In genomic region chr17:5004706-5005105, GRCm38 (mm10) we compare ENCODE assay signal across 15 mouse cellular contexts. TPM values are rescaled to one million over a fixed set of nuclear protein-coding genes. Genes with fewer than 3 reads are reported as not detected.
A peak's percentile ranks its signal among the peaks of the same experiment; 100 is the strongest.
DNase-seq lines count a peak whose midpoint lies in the region; ATAC-seq and TF ChIP-seq lines count a peak whose summit lies in the region.
"Had no signal": no experiment of that assay in that cellular context is flagged by ENCODE, and none has a peak within 500 bp of the region (broad histone marks: within the 10 kb centered on the region; RNA-seq: fewer than 3 reads in every experiment).

No protein-coding gene starts in this region.

- no peak overlapping the region for H3K4me3 ChIP-seq in intestine, embryonic 16.5 days (ENCODE audit: low read length)
- H3K4me3 ChIP-seq in intestine, embryonic 15.5 days (replicated peaks): no peak overlapping the region
- H3K4me3 ChIP-seq in midbrain, embryonic 13.5 days (replicated peaks): no peak overlapping the region
- H3K4me3 ChIP-seq in midbrain, embryonic 16.5 days (ENCODE audit: low read depth, low read length): no peak overlapping the region
- H3K4me3 ChIP-seq in hindbrain, embryonic 14.5 days (replicated peaks; ENCODE audit: low read length): no peak overlapping the region
- no peak overlapping the region for H3K4me3 ChIP-seq in stomach, postnatal 0 days (ENCODE audit: low read depth, low read length)
- H3K4me3 ChIP-seq: erythroblast, embryonic 14.5 days; limb, embryonic 15.5 days had no signal

- H3K36me3 ChIP-seq in intestine, embryonic 16.5 days (ENCODE audit: control insufficient read depth, insufficient read depth, low read length): no peaks in the 10 kb centered on the region
- no peaks in the 10 kb centered on the region for H3K36me3 ChIP-seq in intestine, embryonic 15.5 days
- H3K36me3 ChIP-seq in midbrain, embryonic 13.5 days: no peaks in the 10 kb centered on the region
- no peaks in the 10 kb centered on the region for H3K36me3 ChIP-seq in midbrain, embryonic 16.5 days (ENCODE audit: control insufficient read depth, insufficient read depth, low read length)
- H3K36me3 ChIP-seq in hindbrain, embryonic 14.5 days (replicated peaks; ENCODE audit: control insufficient read depth, insufficient read depth): no peaks in the 10 kb centered on the region
- H3K36me3 ChIP-seq in stomach, postnatal 0 days (ENCODE audit: control insufficient read depth, insufficient read depth, low read length): no peaks in the 10 kb centered on the region
- H3K36me3 ChIP-seq: limb, embryonic 15.5 days had no signal

- peak overlapping the region; percentile 19; the same call in 1 of the 2 replicates for H3K9ac ChIP-seq in intestine, embryonic 16.5 days (ENCODE audit: low read depth, low read length)
- no peak overlapping the region for H3K9ac ChIP-seq in intestine, embryonic 15.5 days
- no peak overlapping the region for H3K9ac ChIP-seq in midbrain, embryonic 13.5 days (replicated peaks)
- no peak overlapping the region for H3K9ac ChIP-seq in midbrain, embryonic 16.5 days (ENCODE audit: low read depth, low read length)
- H3K9ac ChIP-seq in hindbrain, embryonic 14.5 days: no peak overlapping the region
- H3K9ac ChIP-seq in stomach, postnatal 0 days (ENCODE audit: low read length): 0 out of 2 replicates have a peak overlapping the region, but pooled peaks have one; percentile 18
- H3K9ac ChIP-seq: limb, embryonic 15.5 days had no signal

- no peak for TF ChIP-seq CTCF in stomach, postnatal 0 days (IDR thresholded peaks at IDR 0.05; ENCODE audit: low read depth)

- H3K4me2 ChIP-seq in intestine, embryonic 16.5 days (ENCODE audit: low read depth, low read length): no peak overlapping the region
- H3K4me2 ChIP-seq in intestine, embryonic 15.5 days (replicated peaks): no peak overlapping the region
- 0 out of 2 replicates have a peak overlapping the region, but pooled peaks have one; percentile 4 for H3K4me2 ChIP-seq in midbrain, embryonic 13.5 days (replicated peaks)
- H3K4me2 ChIP-seq in midbrain, embryonic 16.5 days (ENCODE audit: low read length): no peak overlapping the region
- H3K4me2 ChIP-seq in hindbrain, embryonic 14.5 days (replicated peaks): peak overlapping the region; percentile 12; the same call in 1 of the 2 replicates
- no peak overlapping the region; the same call in 1 of the 2 replicates for H3K4me2 ChIP-seq in stomach, postnatal 0 days (replicated peaks; ENCODE audit: low read depth)
- H3K4me2 ChIP-seq: limb, embryonic 15.5 days had no signal

- H3K9me3 ChIP-seq in intestine, embryonic 16.5 days (ENCODE audit: control insufficient read depth, low read length): no peaks in the 10 kb centered on the region
- H3K9me3 ChIP-seq in intestine, embryonic 15.5 days: no peaks in the 10 kb centered on the region
- no peaks in the 10 kb centered on the region for H3K9me3 ChIP-seq in midbrain, embryonic 13.5 days
- H3K9me3 ChIP-seq in midbrain, embryonic 16.5 days (replicated peaks; ENCODE audit: control insufficient read depth, low read length, poor library complexity, severe bottlenecking): no peaks in the 10 kb centered on the region
- no peaks in the 10 kb centered on the region for H3K9me3 ChIP-seq in hindbrain, embryonic 14.5 days (ENCODE audit: control insufficient read depth, low read length)
- no peaks in the 10 kb centered on the region for H3K9me3 ChIP-seq in stomach, postnatal 0 days (ENCODE audit: control insufficient read depth, low read length)
- H3K9me3 ChIP-seq: limb, embryonic 15.5 days had no signal

- no peak for DNase-seq in hindbrain, embryonic 14.5 days (ENCODE audit: low spot score)
- no peak for DNase-seq in stomach, postnatal 0 days (ENCODE audit: low spot score)
- DNase-seq in cerebellum, postnatal 10 days: no peak
- DNase-seq: cerebellum, adult 8-10 months; heart, postnatal 10 days; kidney, postnatal 4 days; midbrain, embryonic 14.5 days had no signal

- peaks cover 85% of the 10 kb centered on the region for H3K4me1 ChIP-seq in intestine, embryonic 16.5 days (ENCODE audit: control insufficient read depth, insufficient read depth, low read length)
- H3K4me1 ChIP-seq in intestine, embryonic 15.5 days (replicated peaks): peaks cover 74% of the 10 kb centered on the region
- peaks cover 97% of the 10 kb centered on the region for H3K4me1 ChIP-seq in midbrain, embryonic 13.5 days (replicated peaks)
- peaks cover 91% of the 10 kb centered on the region for H3K4me1 ChIP-seq in midbrain, embryonic 16.5 days (ENCODE audit: control insufficient read depth, insufficient read depth, low read length)
- H3K4me1 ChIP-seq in hindbrain, embryonic 14.5 days (replicated peaks; ENCODE audit: control insufficient read depth, insufficient read depth, low read length): peaks cover 94% of the 10 kb centered on the region
- H3K4me1 ChIP-seq in stomach, postnatal 0 days (replicated peaks; ENCODE audit: control insufficient read depth, insufficient read depth): peaks cover 28% of the 10 kb centered on the region

- no peak for TF ChIP-seq EP300 in stomach, postnatal 0 days (optimal IDR thresholded peaks at IDR 0.05)

- no peak overlapping the region for H3K27ac ChIP-seq in intestine, embryonic 16.5 days (ENCODE audit: low read length)
- no peak overlapping the region for H3K27ac ChIP-seq in intestine, embryonic 15.5 days
- no peak overlapping the region for H3K27ac ChIP-seq in midbrain, embryonic 13.5 days
- no peak overlapping the region for H3K27ac ChIP-seq in midbrain, embryonic 16.5 days (ENCODE audit: low read length)
- no peak overlapping the region for H3K27ac ChIP-seq in hindbrain, embryonic 14.5 days
- H3K27ac ChIP-seq in stomach, postnatal 0 days (replicated peaks): 0 out of 2 replicates have a peak overlapping the region, but pooled peaks have one; percentile 24
- H3K27ac ChIP-seq: limb, embryonic 15.5 days had no signal

- no peaks in the 10 kb centered on the region for H3K27me3 ChIP-seq in intestine, embryonic 16.5 days (replicated peaks; ENCODE audit: control insufficient read depth, insufficient read depth, low read length)
- H3K27me3 ChIP-seq in intestine, embryonic 15.5 days (replicated peaks): no peaks in the 10 kb centered on the region
- peaks cover 3% of the 10 kb centered on the region; the same call in 1 of the 2 replicates for H3K27me3 ChIP-seq in midbrain, embryonic 13.5 days
- no peaks in the 10 kb centered on the region for H3K27me3 ChIP-seq in midbrain, embryonic 16.5 days (ENCODE audit: control insufficient read depth, insufficient read depth, low read depth, low read length)
- no peaks in the 10 kb centered on the region for H3K27me3 ChIP-seq in hindbrain, embryonic 14.5 days (ENCODE audit: control insufficient read depth, insufficient read depth, low read length)
- no peaks in the 10 kb centered on the region for H3K27me3 ChIP-seq in stomach, postnatal 0 days (ENCODE audit: control insufficient read depth, insufficient read depth, low read length)
- H3K27me3 ChIP-seq: limb, embryonic 15.5 days; Patski had no signal

- no peak for ATAC-seq in intestine, embryonic 16.5 days
- ATAC-seq in intestine, embryonic 15.5 days: no peak
- no peak for ATAC-seq in midbrain, embryonic 13.5 days
- no peak for ATAC-seq in midbrain, embryonic 16.5 days
- no peak for ATAC-seq in hindbrain, embryonic 14.5 days (ENCODE audit: low FRiP score)
- ATAC-seq in stomach, postnatal 0 days (ENCODE audit: low FRiP score, low TSS enrichment): no peak
- ATAC-seq: intestine, postnatal 0 days; Patski had no signal

- WGBS in intestine, embryonic 16.5 days: 63% methylated on average over 5 of the region's 5 CpGs
- WGBS in intestine, embryonic 15.5 days: 69% methylated on average over 5 of the region's 5 CpGs
- WGBS in midbrain, embryonic 13.5 days: 30% methylated on average over 5 of the region's 5 CpGs
- WGBS in midbrain, embryonic 16.5 days: 39% methylated on average over 5 of the region's 5 CpGs
- 41% methylated on average over 5 of the region's 5 CpGs for WGBS in hindbrain, embryonic 14.5 days
- WGBS in stomach, postnatal 0 days: 50% methylated on average over 5 of the region's 5 CpGs

RNA-seq across cellular contexts. Expression of gene Arid1b, which starts 10.6 kb away (rescaled TPM):
- 5.8 and 6.5 TPM in 2 replicates for polyA plus RNA-seq in intestine, embryonic 16.5 days (2015; fragmentation: Nextera tagmentation; extraction: Ambion mirVana)
- polyA plus RNA-seq in intestine, embryonic 15.5 days (2015; fragmentation: Nextera tagmentation; extraction: Ambion mirVana): 7.4 and 9.1 TPM in 2 replicates
- 14.0 and 14.8 TPM in 2 replicates for polyA plus RNA-seq in midbrain, embryonic 13.5 days (2015; fragmentation: Nextera tagmentation; extraction: Ambion mirVana)
- polyA plus RNA-seq in midbrain, embryonic 16.5 days (2015; fragmentation: Nextera tagmentation; extraction: Ambion mirVana): 13.1 and 13.2 TPM in 2 replicates
- 18.8 and 20.5 TPM in 2 replicates for polyA plus RNA-seq in hindbrain, embryonic 14.5 days (2014; fragmentation: Nextera tagmentation; extraction: Ambion mirVana)
- polyA plus RNA-seq in stomach, postnatal 0 days (2015; fragmentation: Nextera tagmentation; extraction: Ambion mirVana): 5.6 and 5.9 TPM in 2 replicates

Comparison
In these comparisons a context has a peak if more than half of its experiments do, and no peak if none do; other contexts are left out.
1. H3K4me2 ChIP-seq: peak in midbrain, embryonic 13.5 days (single experiment) and hindbrain, embryonic 14.5 days (single experiment); none in intestine, embryonic 16.5 days (single experiment), intestine, embryonic 15.5 days (single experiment), midbrain, embryonic 16.5 days (single experiment) and stomach, postnatal 0 days (single experiment).
2. H3K9ac ChIP-seq: peak in intestine, embryonic 16.5 days (single experiment) and stomach, postnatal 0 days (single experiment); none in intestine, embryonic 15.5 days (single experiment), midbrain, embryonic 13.5 days (single experiment), midbrain, embryonic 16.5 days (single experiment) and hindbrain, embryonic 14.5 days (single experiment).